Mouse (Mus musculus) left cerebral cortex, adult 6 months (tissue): ENCODE data around the gene Grem1. TPM values are rescaled to one million over a fixed set of nuclear protein-coding genes. Genes with fewer than 3 reads are reported as not detected.

ENCODE experiments used
- long read RNA-seq, 2 experiments: library from polyadenylated mRNA; unstranded; transcript quantifications; one replicate each; pipeline ENCODE4 v2.0.0; 2019 to 2020
- polyA plus RNA-seq: library from polyadenylated mRNA; unstranded; fragments of <200 nt; fragmentation: Nextera tagmentation; gene quantifications from 2 replicates; pipeline ENCODE4 v1.2.3, GENCODE M21; 2021

The Grem1 gene
- 0.15 and 0.21 TPM in 2 replicates for polyA plus RNA-seq
- long read RNA-seq, experiment 1: 0 reads
- long read RNA-seq, experiment 2, full-length matches to known transcripts: 1 of 1 reads
- long read RNA-seq, experiment 2, partial matches to known transcripts: 0 of 1 reads
- long read RNA-seq, experiment 2, other reads (novel, unspliced or antisense): 0 of 1 reads

GRCm38 (mm10) chr2:113758311-113759161 is at the start of gene Grem1:
Gene Grem1, minus strand, starts transcription at chr2:113758646.

Other genes with a start within 250 kb of the Grem1 start
- 393 and 448 TPM in 2 replicates for gene Scg5, start 70.5 kb upstream of the Grem1 start, polyA plus RNA-seq
- gene Arhgap11a, start 90.0 kb upstream of the Grem1 start, polyA plus RNA-seq: 0.40 and 0.61 TPM in 2 replicates